Mouse (Mus musculus) liver, embryonic 14.5 days (tissue): Measurements from ENCODE around the gene Taf6l. TPM values are rescaled to one million over a fixed set of nuclear protein-coding genes. Genes with fewer than 3 reads are reported as not detected.

Experiments used
- ATAC-seq: fragments of 200-750 bp; cut with Nextera tagmentation; 2 replicates; pipeline ENCODE4 v1.8.0; 2017; ENCODE audit warnings: moderate number of reproducible peaks, mild to moderate bottlenecking, moderate library complexity; ENCODE audit not compliant: insufficient read depth
- DNase-seq, 3 experiments: peaks; one replicate each; pipeline ENCODE4 v3.0.0-alpha.2; 2012 to 2013; ENCODE audit warnings: low read depth in 3 of 3, low spot score in 3 of 3
- H3K27ac ChIP-seq: fragments of 300-500 bp; sonication (generic); 2 replicates; pipeline ENCODE4 v1.5.1; 2014; ENCODE audit warnings: moderate library complexity, mild to moderate bottlenecking, control low read depth, inconsistent platforms
- H3K27me3 ChIP-seq: fragments of 300-500 bp; sonication (generic); 2 replicates; pipeline ENCODE4 v1.6.1; 2014; ENCODE audit warnings: mild to moderate bottlenecking, low read length, moderate library complexity; ENCODE audit not compliant: control insufficient read depth, insufficient read depth
- H3K36me3 ChIP-seq: fragments of 300-500 bp; sonication (generic); replicated peaks from 2 replicates; pipeline ENCODE4 v1.6.1; 2014; ENCODE audit warnings: low read depth; ENCODE audit not compliant: control insufficient read depth, insufficient read depth
- H3K4me1 ChIP-seq, 2 experiments: fragments of 200-500 bp in 1 of 2; fragments of 300-500 bp in 1 of 2; sonication (generic) in 1 of 2; replicated peaks; 2 replicates each; pipeline ENCODE4 v1.6.1; 2012 to 2014; ENCODE audit warnings: antibody characterized with exemption in 1 of 2, inconsistent platforms in 1 of 2, low read length in 1 of 2; ENCODE audit not compliant: control insufficient read depth in 2 of 2, insufficient read depth in 2 of 2
- H3K4me2 ChIP-seq: fragments of 300-500 bp; sonication (generic); 2 replicates; pipeline ENCODE4 v1.6.1; 2014; ENCODE audit warnings: low read depth, mild to moderate bottlenecking, control low read depth, moderate library complexity
- H3K4me3 ChIP-seq, 2 experiments: fragments of 200-500 bp in 1 of 2; fragments of 300-500 bp in 1 of 2; sonication (generic) in 1 of 2; 2 replicates each; pipeline ENCODE4 v1.5.1; 2012 to 2014; ENCODE audit warnings: low read depth in 2 of 2, low read length in 2 of 2, mild to moderate bottlenecking in 2 of 2, control low read depth in 1 of 2, inconsistent platforms in 1 of 2, moderate library complexity in 1 of 2; ENCODE audit not compliant: insufficient read depth in 1 of 2
- H3K9ac ChIP-seq: fragments of 300-500 bp; sonication (generic); replicated peaks from 2 replicates; pipeline ENCODE4 v1.6.1; 2014; ENCODE audit warnings: mild to moderate bottlenecking, control low read depth, moderate library complexity
- H3K9me3 ChIP-seq: fragments of 300-500 bp; sonication (generic); 2 replicates; pipeline ENCODE4 v1.6.1; 2016; ENCODE audit warnings: low read length, mixed read lengths; ENCODE audit not compliant: control insufficient read depth
- CTCF ChIP-seq: IDR thresholded peaks from 2 replicates; pipeline ENCODE4 v1.5.1; 2016; ENCODE audit warnings: antibody characterized with exemption, low read depth, control low read depth
- EP300 ChIP-seq: IDR thresholded peaks from 2 replicates; pipeline ENCODE4 v1.6.1; 2016; ENCODE audit warnings: antibody characterized with exemption, low read depth
- WGBS: fragments of 180-500 bp; shearing (Covaris S2); extraction: QIAGEN DNeasy Blood & Tissue Kit; methylation state at CpG from one replicate; pipeline ENCODE4 v1.1.7; 2014; ENCODE audit not compliant: insufficient replicate concordance; 5-methylcytosine and 5-hydroxymethylcytosine counted together
- polyA plus RNA-seq, 2 experiments: library from polyadenylated mRNA; depleted of rRNA in 1 of 2; stranded (reverse) in 1 of 2; unstranded in 1 of 2; fragments of >200 nt; fragmentation: Nextera tagmentation in 1 of 2; extraction: Ambion mirVana in 1 of 2; gene quantifications; 2 replicates each; pipeline versions ENCODE4 v1.2.1 to v1.2.3; 2012 to 2014

Gene Taf6l
- polyA plus RNA-seq (2012; rRNA removed) (8.3 and 10.0 TPM in 2 replicates), polyA plus RNA-seq (2014; fragmentation: Nextera tagmentation; extraction: Ambion mirVana) (7.9 and 8.1 TPM in 2 replicates)

DNA sequence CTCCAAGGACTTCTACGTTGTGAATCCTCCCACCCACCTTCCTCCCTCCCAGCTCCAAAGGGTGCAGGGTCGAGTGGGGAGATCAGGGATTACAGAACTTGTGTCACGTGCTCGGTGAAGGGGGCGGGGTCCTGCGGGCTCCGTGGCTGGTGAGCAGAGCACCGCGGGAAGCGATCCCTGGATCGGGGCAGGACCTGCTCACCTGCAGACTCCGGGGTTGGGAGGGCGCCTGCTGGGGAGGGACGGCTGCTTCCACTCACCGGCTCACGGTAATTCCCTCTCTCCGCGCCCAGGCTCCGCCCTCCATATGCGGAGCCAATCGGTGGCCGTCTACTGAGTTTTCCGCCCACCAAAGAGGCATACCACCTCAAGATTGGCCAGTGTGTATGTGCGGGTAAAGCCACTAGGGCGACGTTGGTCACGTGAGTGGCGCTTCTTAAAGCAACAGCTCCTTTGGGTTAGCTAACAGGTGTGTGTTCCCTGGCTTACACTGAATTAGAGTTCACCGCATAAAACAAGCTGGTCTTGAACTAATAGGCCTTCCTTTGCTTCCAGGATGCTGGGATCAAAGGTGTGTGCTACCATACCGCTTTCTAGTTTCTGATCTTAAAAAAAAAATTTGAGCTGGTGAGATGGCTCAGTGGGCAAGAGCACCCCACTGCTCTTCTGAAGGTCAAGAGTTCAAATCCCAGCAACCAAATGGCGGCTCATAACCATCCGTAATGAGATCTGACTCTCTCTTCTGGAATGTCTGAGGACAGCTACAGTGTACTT, at the start of gene Taf6l:
Gene Taf6l, minus strand, starts transcription at position 410 of the 774 bp plus-strand sequence.
- Histone ChIP-seq H3K4me3 (peak within 1 kb of the TSS; percentile 79 to 80), H3K9me3 (no peaks in the 10 kb centered on the region), H3K27me3 (no peaks in the 10 kb centered on the region), H3K4me2 (peak within 1 kb of the TSS; percentile 84), H3K27ac (peak within 1 kb of the TSS; percentile 69), H3K36me3 (no peaks in the 10 kb centered on the region), H3K9ac (peak within 1 kb of the TSS; percentile 85), H3K4me1 (peaks cover 8% of the 10 kb centered on the region in 2 experiments)
- WGBS, result under 1% methylated on average over 32 of the region's 32 CpGs
- DNase-seq (peak; percentile 96 to 97 (median 96)), ATAC-seq (peak; percentile 99)
- TF ChIP-seq CTCF (peak; percentile 51), EP300 (no peak)

- no peak overlapping the region for H3K4me2 ChIP-seq
Measured at GRCm38 (mm10) chr19:8832971-8833370, 46.8 kb upstream of the Taf6l start.

DNA sequence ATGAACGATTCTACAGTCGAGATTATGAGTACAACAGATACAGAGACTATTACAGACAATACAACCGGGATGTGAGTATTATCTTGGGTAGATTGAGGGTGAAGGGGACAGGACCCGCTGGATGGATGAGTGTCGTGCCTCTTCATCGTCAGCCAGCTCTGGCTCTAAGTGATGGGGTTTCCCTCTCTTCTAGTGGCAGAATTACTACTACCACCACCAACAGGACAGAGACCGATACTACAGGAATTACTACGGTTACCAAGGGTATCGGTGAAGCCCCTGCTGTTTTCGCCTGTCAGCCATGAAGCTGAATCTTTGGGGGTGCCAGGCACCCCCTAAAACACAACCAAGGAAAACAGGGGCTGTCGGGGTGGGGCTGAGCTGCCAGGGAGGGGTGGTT, 45.0 kb upstream of the Taf6l start:
- ATAC-seq (no peak), DNase-seq (no peak)
- 88% methylated on average over 11 of the region's 11 CpGs for WGBS

More at GRCm38 (mm10) chr19:8832971-8833370, 46.8 kb upstream of the Taf6l start:
- ATAC-seq, result no peak
- WGBS, result 89% methylated on average over 4 of the region's 4 CpGs
- DNase-seq, result no peak
- no peak overlapping the region for H3K27ac ChIP-seq
- H3K9ac ChIP-seq, result no peak overlapping the region
- H3K4me3 ChIP-seq, result no peak overlapping the region
- H3K27me3 ChIP-seq, result no peaks in the 10 kb centered on the region
- H3K36me3 ChIP-seq, result peaks cover 70% of the 10 kb centered on the region
- no peaks in the 10 kb centered on the region for H3K9me3 ChIP-seq
- TF ChIP-seq EP300 (no peak), CTCF (no peak)
- H3K4me1 ChIP-seq, result peaks cover 0 to 4% of the 10 kb centered on the region in 2 experiments; a peak in 3 of 4 replicates

GRCm38 (mm10) chr19:8830664-8831063, 44.4 kb upstream of the Taf6l start:
- H3K27me3 ChIP-seq, result no peaks in the 10 kb centered on the region
- H3K9me3 ChIP-seq, result no peaks in the 10 kb centered on the region
- H3K27ac ChIP-seq, result no peak overlapping the region
- no peak overlapping the region for H3K9ac ChIP-seq
- 94% methylated on average over 8 of the region's 8 CpGs for WGBS
- DNase-seq, result no peak
- no peaks in the 10 kb centered on the region for H3K4me1 ChIP-seq
- no peak overlapping the region for H3K4me2 ChIP-seq
- no peak overlapping the region for H3K4me3 ChIP-seq
- H3K36me3 ChIP-seq, result peaks cover 93% of the 10 kb centered on the region
- TF ChIP-seq CTCF, result no peak
- TF ChIP-seq EP300, result no peak
- no peak for ATAC-seq

More for the DNA sequence above, 45.0 kb upstream of the Taf6l start:
- Histone ChIP-seq H3K4me2 (no peak overlapping the region), H3K4me1 (no peaks in the 10 kb centered on the region), H3K36me3 (peaks cover 88% of the 10 kb centered on the region), H3K4me3 (no peak overlapping the region), H3K9ac (no peak overlapping the region), H3K27ac (no peak overlapping the region), H3K27me3 (no peaks in the 10 kb centered on the region), H3K9me3 (no peaks in the 10 kb centered on the region)
- TF ChIP-seq CTCF (no peak), EP300 (no peak)

- no peak within 1 kb of the TSS for H3K27ac ChIP-seq
- no peaks in the 10 kb centered on the region for H3K4me1 ChIP-seq
- no peak within 1 kb of the TSS for H3K4me3 ChIP-seq
- H3K36me3 ChIP-seq, result peaks cover 100% of the 10 kb centered on the region
- ATAC-seq, result no peak
- no peak within 1 kb of the TSS; the same call in 1 of the 2 replicates for H3K4me2 ChIP-seq
- WGBS, result 62% methylated on average over 8 of the region's 8 CpGs
- no peaks in the 10 kb centered on the region for H3K9me3 ChIP-seq
- no peaks in the 10 kb centered on the region for H3K27me3 ChIP-seq
- no peak for TF ChIP-seq EP300
- no peak for TF ChIP-seq CTCF
- DNase-seq, result no peak
- H3K9ac ChIP-seq, result no peak within 1 kb of the TSS
Measured at GRCm38 (mm10) chr19:8829660-8830059, 43.4 kb upstream of the Taf6l start, which contains the start of gene AC129217.1. AC129217.1 (plus strand) TSS chr19:8829773.
